Mouse (Mus musculus) hindbrain, embryonic 12.5 days (tissue): ENCODE measurements at regions not wholly inside any gene's neighbourhood (a gene's known extent, or its start where the extent isn't known, plus 50 kb on each side); places are given as distances from the start of the nearest gene placed in this dataset.

Experiments
- ATAC-seq: fragments of 200-750 bp; cut with Nextera tagmentation; 2 replicates; pipeline ENCODE4 v1.8.0; 2017; ENCODE audit warnings: moderate TSS enrichment; ENCODE audit not compliant: low FRiP score
- H3K27ac ChIP-seq: fragments of 300-500 bp; sonication (generic); 2 replicates; pipeline ENCODE4 v1.5.1; 2016; ENCODE audit warnings: mild to moderate bottlenecking
- H3K27me3 ChIP-seq: fragments of 300-500 bp; sonication (generic); 2 replicates; pipeline ENCODE4 v1.6.1; 2016; ENCODE audit warnings: mild to moderate bottlenecking
- H3K36me3 ChIP-seq: fragments of 300-500 bp; sonication (generic); 2 replicates; pipeline ENCODE4 v1.6.1; 2016; ENCODE audit warnings: mild to moderate bottlenecking
- H3K4me1 ChIP-seq: fragments of 300-500 bp; sonication (generic); 2 replicates; pipeline ENCODE4 v1.6.1; 2016
- H3K4me2 ChIP-seq: fragments of 300-500 bp; sonication (generic); replicated peaks from 2 replicates; pipeline ENCODE4 v1.6.1; 2016; ENCODE audit warnings: mild to moderate bottlenecking
- H3K4me3 ChIP-seq: fragments of 300-500 bp; sonication (generic); 2 replicates; pipeline ENCODE4 v1.5.1; 2016; ENCODE audit warnings: mild to moderate bottlenecking
- H3K9ac ChIP-seq: fragments of 300-500 bp; sonication (generic); 2 replicates; pipeline ENCODE4 v1.6.1; 2016; ENCODE audit warnings: mild to moderate bottlenecking, moderate library complexity
- H3K9me3 ChIP-seq: fragments of 300-500 bp; sonication (generic); replicated peaks from 2 replicates; pipeline ENCODE4 v1.6.1; 2016; ENCODE audit warnings: mild to moderate bottlenecking
- WGBS: fragments of 180-500 bp; shearing (Covaris S2); methylation state at CpG from one replicate; pipeline ENCODE4 v1.1.7; 2016; 5-methylcytosine and 5-hydroxymethylcytosine counted together

GRCm38 (mm10) chr2:109618341-109619058, 56.0 kb upstream of the Bdnf start:
- no peak for ATAC-seq
- Histone ChIP-seq H3K9ac (no peak overlapping the region), H3K4me3 (no peak overlapping the region), H3K4me2 (no peak overlapping the region), H3K27ac (no peak overlapping the region), H3K4me1 (0 out of 2 replicates have a peak, but pooled peaks cover 3% of the 10 kb centered on the region), H3K9me3 (no peaks in the 10 kb centered on the region), H3K36me3 (no peaks in the 10 kb centered on the region), H3K27me3 (no peaks in the 10 kb centered on the region)
- WGBS = 85% methylated on average over 9 of the region's 9 CpGs

GRCm38 (mm10) chr2:109619676-109620075, 54.8 kb upstream of the Bdnf start:
- Histone ChIP-seq H3K4me3 (no peak overlapping the region), H3K27me3 (no peaks in the 10 kb centered on the region), H3K9me3 (no peaks in the 10 kb centered on the region), H3K9ac (no peak overlapping the region), H3K36me3 (no peaks in the 10 kb centered on the region), H3K4me2 (no peak overlapping the region), H3K27ac (no peak overlapping the region), H3K4me1 (0 out of 2 replicates have a peak, but pooled peaks cover 3% of the 10 kb centered on the region)
- no peak for ATAC-seq
- 91% methylated on average over 6 of the region's 6 CpGs for WGBS

- no peak for ATAC-seq
- Histone ChIP-seq H3K9ac (no peak overlapping the region), H3K36me3 (no peaks in the 10 kb centered on the region), H3K4me1 (0 out of 2 replicates have a peak, but pooled peaks cover 3% of the 10 kb centered on the region), H3K27ac (no peak overlapping the region), H3K27me3 (no peaks in the 10 kb centered on the region), H3K9me3 (no peaks in the 10 kb centered on the region), H3K4me2 (no peak overlapping the region; the same call in 1 of the 2 replicates), H3K4me3 (no peak overlapping the region)
- 50% methylated on average over 9 of the region's 9 CpGs for WGBS
Measured at GRCm38 (mm10) chr2:109621595-109621994, 52.9 kb upstream of the Bdnf start.
